Mouse (Mus musculus): ENCODE data around the gene Kifc1. TPM values are rescaled to one million over a fixed set of nuclear protein-coding genes. Genes with fewer than 3 reads are reported as not detected.
A peak's percentile ranks its signal among the peaks of the same experiment; 100 is the strongest.

Kifc1 gene
- polyA plus RNA-seq, 1 experiment from 2014 or later, result 6.3 TPM

GRCm38 (mm10) chr17:33926207-33926932 lies 35.9 kb upstream of the Kifc1 start:
- peak; percentile 42 for DNase-seq (ENCODE audit: low spot score)
- 77% methylated on average over 17 of the region's 17 CpGs for WGBS
- no peak overlapping the region for H3K27ac ChIP-seq
- H3K4me3 ChIP-seq, result no peak overlapping the region
- no peaks in the 10 kb centered on the region for H3K9me3 ChIP-seq
- peaks cover 31% of the 10 kb centered on the region for H3K36me3 ChIP-seq
- peaks cover 4% of the 10 kb centered on the region; the same call in 1 of the 2 replicates for H3K27me3 ChIP-seq (ENCODE audit: insufficient read depth, poor library complexity, severe bottlenecking)
- H3K4me1 ChIP-seq (replicated peaks), result peaks cover 37% of the 10 kb centered on the region

DNA sequence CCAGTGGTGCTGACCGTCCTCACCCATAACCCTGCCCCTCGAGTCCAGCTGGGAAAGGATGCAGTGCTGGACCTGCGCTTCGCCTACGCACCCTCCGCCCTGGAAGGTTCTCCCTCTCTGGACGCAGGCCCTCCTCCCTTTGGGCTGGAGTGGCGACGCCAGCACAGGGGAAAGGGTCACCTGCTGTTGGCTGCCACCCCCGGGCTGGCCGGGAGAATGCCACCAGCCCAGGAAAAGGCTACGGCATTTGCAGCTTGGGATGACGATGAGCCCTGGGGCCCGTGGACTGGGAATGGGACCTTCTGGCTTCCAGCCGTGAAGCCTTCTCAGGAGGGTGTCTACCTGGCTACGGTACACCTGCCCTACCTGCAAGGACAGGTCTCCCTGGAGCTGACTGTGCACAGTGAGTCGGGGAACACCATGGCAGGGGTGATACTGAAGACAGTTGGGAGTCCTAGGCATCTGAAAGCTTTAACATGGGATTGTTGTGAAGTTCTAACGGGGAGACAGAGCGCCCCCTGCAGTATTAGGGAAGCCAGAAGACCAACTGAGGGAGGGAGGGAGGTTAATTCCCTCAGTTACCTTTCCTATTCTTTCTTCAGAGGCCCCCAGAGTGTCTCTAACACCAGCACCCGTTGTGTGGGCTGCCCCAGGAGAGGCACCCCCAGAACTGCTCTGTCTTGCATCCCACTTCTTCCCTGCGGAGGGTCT lies 35.1 kb upstream of the Kifc1 start:
- Histone ChIP-seq H3K27me3 (ENCODE audit: insufficient read depth, poor library complexity, severe bottlenecking) (no peaks in the 10 kb centered on the region), H3K4me1 (replicated peaks) (peaks cover 34% of the 10 kb centered on the region), H3K9me3 (no peaks in the 10 kb centered on the region), H3K4me3 (no peak overlapping the region), H3K27ac (no peak overlapping the region), H3K36me3 (peaks cover 31% of the 10 kb centered on the region)
- WGBS, result 82% methylated on average over 21 of the region's 21 CpGs
- no peak for DNase-seq (ENCODE audit: low spot score)

GRCm38 (mm10) chr17:33924577-33925283 lies 34.3 kb upstream of the Kifc1 start:
- H3K4me3 ChIP-seq, result 0 out of 2 replicates have a peak overlapping the region, but pooled peaks have one; percentile 5
- 78% methylated on average over 10 of the region's 10 CpGs for WGBS

DNA sequence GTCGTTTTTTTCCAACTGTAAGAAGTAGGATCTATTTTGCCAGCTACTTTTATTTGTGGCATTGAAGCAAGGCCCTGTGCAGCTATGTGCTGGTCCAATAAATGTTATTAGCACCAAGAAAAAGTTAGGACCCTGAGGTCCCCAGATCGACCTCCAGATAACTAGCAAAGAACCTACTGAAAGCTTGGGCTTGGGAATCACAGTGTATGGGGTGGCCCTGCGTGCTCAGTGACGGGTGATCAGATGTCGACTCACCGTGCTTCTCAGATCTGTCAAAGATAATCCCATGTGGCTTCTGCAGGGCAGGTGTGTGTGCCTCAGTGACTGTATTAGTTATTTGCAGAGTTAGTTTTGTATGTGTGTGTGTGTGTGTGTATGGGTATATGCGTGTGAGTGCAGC lies 30.9 kb upstream of the Kifc1 start:
- 0 out of 2 replicates have a peak, but pooled peaks cover 2% of the 10 kb centered on the region for H3K9me3 ChIP-seq
- no peak for DNase-seq (ENCODE audit: low spot score)
- peaks cover 37% of the 10 kb centered on the region for H3K36me3 ChIP-seq
- H3K4me1 ChIP-seq (replicated peaks), result peaks cover 49% of the 10 kb centered on the region
- H3K27ac ChIP-seq, result no peak overlapping the region
- 0 out of 2 replicates have a peak, but pooled peaks cover 17% of the 10 kb centered on the region for H3K27me3 ChIP-seq (ENCODE audit: insufficient read depth, poor library complexity, severe bottlenecking)
- 0 out of 2 replicates have a peak overlapping the region, but pooled peaks have one; percentile 61 for H3K4me3 ChIP-seq
- 86% methylated on average over 7 of the region's 7 CpGs for WGBS

More at GRCm38 (mm10) chr17:33924577-33925283, 34.3 kb upstream of the Kifc1 start:
- Histone ChIP-seq H3K4me1 (replicated peaks) (peaks cover 35% of the 10 kb centered on the region), H3K9me3 (no peaks in the 10 kb centered on the region), H3K27me3 (ENCODE audit: insufficient read depth, poor library complexity, severe bottlenecking) (no peaks in the 10 kb centered on the region), H3K27ac (no peak overlapping the region), H3K36me3 (peaks cover 31% of the 10 kb centered on the region)
- DNase-seq (ENCODE audit: low spot score), result no peak

DNA sequence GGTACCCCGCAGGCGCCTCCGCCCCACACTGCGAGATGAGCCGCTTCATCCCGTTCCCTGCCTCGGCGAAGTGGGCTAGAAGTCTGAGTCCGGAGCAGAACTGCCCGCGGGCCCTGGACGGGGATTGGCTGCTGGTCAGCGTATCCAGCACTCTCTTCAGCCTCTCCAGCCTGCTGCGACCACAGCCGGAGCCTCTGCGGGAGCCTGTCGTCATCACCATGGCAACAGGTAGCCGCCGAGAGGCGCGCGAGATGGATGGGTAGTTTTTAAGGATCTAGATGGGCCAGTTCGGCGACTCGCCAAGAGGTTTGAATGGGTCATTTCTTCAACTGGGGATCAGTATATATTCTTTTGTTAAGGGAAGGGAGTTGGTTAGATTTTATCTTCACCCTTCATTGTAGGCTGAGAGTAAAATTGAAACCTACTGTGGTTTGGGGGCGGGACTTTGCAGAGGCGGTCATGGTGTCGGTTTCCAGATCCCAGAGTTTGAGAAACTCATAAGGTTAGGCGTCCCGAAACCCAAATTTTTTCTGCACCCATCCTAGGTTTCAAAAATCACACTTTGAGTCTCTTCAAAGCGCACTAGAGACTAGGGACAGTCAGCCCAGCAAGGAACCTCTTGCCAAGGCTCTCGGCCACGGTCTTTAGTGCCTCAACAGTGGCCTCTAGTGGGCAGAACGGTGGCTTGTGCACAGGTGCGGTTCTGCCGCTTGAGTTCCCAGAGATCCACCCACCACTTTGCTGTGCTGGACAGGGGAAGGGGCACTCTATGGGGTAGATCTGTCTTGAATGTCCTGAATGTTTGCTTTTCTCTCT lies 30.0 kb upstream of the Kifc1 start:
- H3K4me1 ChIP-seq (replicated peaks), result peaks cover 55% of the 10 kb centered on the region
- peak overlapping the region; percentile 61 for H3K4me3 ChIP-seq
- H3K36me3 ChIP-seq, result peaks cover 28% of the 10 kb centered on the region
- WGBS, result under 1% methylated on average over 36 of the region's 36 CpGs
- peak overlapping the region; percentile 83 for H3K27ac ChIP-seq
- DNase-seq (ENCODE audit: low spot score), result peak; percentile 88
- 0 out of 2 replicates have a peak, but pooled peaks cover 2% of the 10 kb centered on the region for H3K9me3 ChIP-seq
- 0 out of 2 replicates have a peak, but pooled peaks cover 17% of the 10 kb centered on the region for H3K27me3 ChIP-seq (ENCODE audit: insufficient read depth, poor library complexity, severe bottlenecking)

- WGBS, result under 1% methylated on average over 52 of the region's 52 CpGs
- peak; percentile 46 for DNase-seq (ENCODE audit: low spot score)
- peaks cover 27% of the 10 kb centered on the region for H3K36me3 ChIP-seq
Measured at GRCm38 (mm10) chr17:33919351-33920281, 29.2 kb upstream of the Kifc1 start.

GRCm38 (mm10) chr17:33918293-33919203 lies 28.1 kb upstream of the Kifc1 start:
- H3K4me1 ChIP-seq (replicated peaks), result peaks cover 66% of the 10 kb centered on the region
- H3K27me3 ChIP-seq (ENCODE audit: insufficient read depth, poor library complexity, severe bottlenecking), result 0 out of 2 replicates have a peak, but pooled peaks cover 17% of the 10 kb centered on the region
- WGBS, result 59% methylated on average over 37 of the region's 37 CpGs
- no peak for DNase-seq (ENCODE audit: low spot score)
- H3K4me3 ChIP-seq, result peak overlapping the region; percentile 61
- H3K9me3 ChIP-seq, result 0 out of 2 replicates have a peak, but pooled peaks cover 2% of the 10 kb centered on the region
- peaks cover 37% of the 10 kb centered on the region for H3K36me3 ChIP-seq
- H3K27ac ChIP-seq, result peak overlapping the region; percentile 35; the same call in 1 of the 2 replicates

More at GRCm38 (mm10) chr17:33919351-33920281, 29.2 kb upstream of the Kifc1 start:
- peak overlapping the region; percentile 61 for H3K4me3 ChIP-seq
- 0 out of 2 replicates have a peak, but pooled peaks cover 17% of the 10 kb centered on the region for H3K27me3 ChIP-seq (ENCODE audit: insufficient read depth, poor library complexity, severe bottlenecking)
- H3K4me1 ChIP-seq (replicated peaks), result peaks cover 63% of the 10 kb centered on the region
- H3K9me3 ChIP-seq, result 0 out of 2 replicates have a peak, but pooled peaks cover 2% of the 10 kb centered on the region
- peak overlapping the region; percentile 83 for H3K27ac ChIP-seq

- H3K9me3 ChIP-seq, result 0 out of 2 replicates have a peak, but pooled peaks cover 2% of the 10 kb centered on the region
- 85% methylated on average over 18 of the region's 18 CpGs for WGBS
- no peak for DNase-seq (ENCODE audit: low spot score)
- H3K27ac ChIP-seq, result no peak overlapping the region
- H3K27me3 ChIP-seq (ENCODE audit: insufficient read depth, poor library complexity, severe bottlenecking), result 0 out of 2 replicates have a peak, but pooled peaks cover 17% of the 10 kb centered on the region
- H3K4me3 ChIP-seq, result peak overlapping the region; percentile 79
- H3K36me3 ChIP-seq, result peaks cover 45% of the 10 kb centered on the region
- peaks cover 70% of the 10 kb centered on the region for H3K4me1 ChIP-seq (replicated peaks)
Measured at GRCm38 (mm10) chr17:33917656-33918292, 27.3 kb upstream of the Kifc1 start.

- 0 out of 2 replicates have a peak, but pooled peaks cover 2% of the 10 kb centered on the region for H3K9me3 ChIP-seq
- H3K4me1 ChIP-seq (replicated peaks), result peaks cover 71% of the 10 kb centered on the region
- H3K27me3 ChIP-seq (ENCODE audit: insufficient read depth, poor library complexity, severe bottlenecking), result 0 out of 2 replicates have a peak, but pooled peaks cover 17% of the 10 kb centered on the region
- 74% methylated on average over 31 of the region's 31 CpGs for WGBS
- H3K4me3 ChIP-seq, result peak overlapping the region; percentile 79
- H3K27ac ChIP-seq, result peak overlapping the region; percentile 46; the same call in 1 of the 2 replicates
- peaks cover 52% of the 10 kb centered on the region for H3K36me3 ChIP-seq
- no peak for DNase-seq (ENCODE audit: low spot score)
Measured at GRCm38 (mm10) chr17:33916847-33917655, 26.6 kb upstream of the Kifc1 start.

Measured in hindbrain, embryonic 10.5 days (tissue).